Mouse (Mus musculus) CH12.LX (cell line): ENCODE data around the gene Hist1h2be. TPM values are rescaled to one million over a fixed set of nuclear protein-coding genes. Genes with fewer than 3 reads are reported as not detected.

Experiments
- DNase-seq: peaks from one replicate; pipeline ENCODE4 v3.0.0-alpha.2; 2013; ENCODE audit errors: extremely low read depth
- H3K27ac ChIP-seq: 2 replicates; pipeline ENCODE4 v1.5.1; 2012; ENCODE audit warnings: low read depth, mild to moderate bottlenecking, control low read depth, moderate library complexity; ENCODE audit not compliant: insufficient read depth
- H3K27me3 ChIP-seq: replicated peaks from 2 replicates; pipeline ENCODE3; 2012; ENCODE audit warnings: inconsistent platforms
- H3K36me3 ChIP-seq, 2 experiments: replicated peaks in 1 of 2; 2 replicates each; pipeline versions ENCODE3 to v1.6.1; 2012; ENCODE audit warnings: inconsistent platforms in 1 of 2, low read length in 1 of 2, mild to moderate bottlenecking in 1 of 2, mixed read lengths in 1 of 2, moderate library complexity in 1 of 2; ENCODE audit not compliant: control insufficient read depth in 1 of 2, insufficient read depth in 1 of 2
- H3K4me1 ChIP-seq, 2 experiments: 2 replicates each; pipeline ENCODE4 v1.6.1; 2012; ENCODE audit warnings: inconsistent platforms in 1 of 2, moderate library complexity in 1 of 2; ENCODE audit not compliant: insufficient read depth in 2 of 2, control insufficient read depth in 1 of 2
- H3K4me2 ChIP-seq: 2 replicates; pipeline ENCODE4 v1.6.1; 2012; ENCODE audit warnings: low read depth, mild to moderate bottlenecking, control low read depth; ENCODE audit not compliant: poor library complexity, insufficient read depth, severe bottlenecking
- H3K4me3 ChIP-seq, 3 experiments: fragments of 150-350 bp in 1 of 3; sonication (generic) in 1 of 3; replicated peaks in 1 of 3; 2 replicates each; pipeline versions ENCODE3 to v1.5.1; 2011 to 2012; ENCODE audit warnings: low read depth in 2 of 3, low read length in 2 of 3, mild to moderate bottlenecking in 2 of 3, moderate library complexity in 2 of 3, control low read depth in 1 of 3, improper control_type of control experiment in 1 of 3, inconsistent platforms in 1 of 3, mixed read lengths in 1 of 3; ENCODE audit not compliant: poor library complexity in 1 of 3
- H3K79me2 ChIP-seq: replicated peaks from 2 replicates; pipeline ENCODE4 v1.6.1; 2012; ENCODE audit warnings: mild to moderate bottlenecking, moderate library complexity; ENCODE audit not compliant: control insufficient read depth, poor library complexity, insufficient read depth, severe bottlenecking; ENCODE audit errors: extremely low read depth
- H3K9ac ChIP-seq: 2 replicates; pipeline ENCODE4 v1.6.1; 2012; ENCODE audit warnings: low read depth, mild to moderate bottlenecking, control low read depth, moderate library complexity; ENCODE audit not compliant: insufficient read depth
- H3K9me3 ChIP-seq: replicated peaks from 2 replicates; pipeline ENCODE3; 2012; ENCODE audit warnings: low read length, inconsistent platforms, mixed read lengths
- BHLHE40 ChIP-seq: IDR thresholded peaks from 2 replicates; pipeline ENCODE4 v1.6.1; 2011; ENCODE audit warnings: mild to moderate bottlenecking, low read depth, low read length, improper control_type of control experiment
- CHD1 ChIP-seq: IDR thresholded peaks from 2 replicates; pipeline ENCODE4 v1.6.1; 2012; ENCODE audit warnings: low read depth, low read length, improper control_type of control experiment, inconsistent platforms
- CHD2 ChIP-seq: IDR thresholded peaks from 2 replicates; pipeline ENCODE4 v1.6.1; 2011; ENCODE audit warnings: low read length, improper control_type of control experiment
- CTCF ChIP-seq, 2 experiments: IDR thresholded peaks in 1 of 2; conservative IDR thresholded peaks in 1 of 2; 2 replicates each; pipeline ENCODE4 v1.5.1; 2011 to 2012; ENCODE audit warnings: low read depth in 2 of 2, low read length in 2 of 2, improper control_type of control experiment in 1 of 2, inconsistent platforms in 1 of 2, mild to moderate bottlenecking in 1 of 2, moderate library complexity in 1 of 2
- E2F4 ChIP-seq: IDR thresholded peaks from 2 replicates; pipeline ENCODE4 v1.6.1; 2011; ENCODE audit warnings: low read depth, low read length, improper control_type of control experiment; ENCODE audit not compliant: insufficient replicate concordance
- ELF1 ChIP-seq: IDR thresholded peaks from 2 replicates; pipeline ENCODE4 v1.6.1; 2014; ENCODE audit warnings: low read depth, mild to moderate bottlenecking, inconsistent platforms, low read length, improper control_type of control experiment
- EP300 ChIP-seq: IDR thresholded peaks from 2 replicates; pipeline ENCODE4 v1.6.1; 2011; ENCODE audit warnings: low read length, improper control_type of control experiment
- ETS1 ChIP-seq: conservative IDR thresholded peaks from 2 replicates; pipeline ENCODE4 v1.6.1; 2012; ENCODE audit warnings: low read depth, mild to moderate bottlenecking, inconsistent platforms, low read length, improper control_type of control experiment, moderate library complexity
- GABPA ChIP-seq: IDR thresholded peaks from 2 replicates; pipeline ENCODE4 v1.6.1; 2012; ENCODE audit warnings: low read depth, low read length, improper control_type of control experiment, inconsistent platforms; ENCODE audit not compliant: insufficient replicate concordance
- HCFC1 ChIP-seq: IDR thresholded peaks from 2 replicates; pipeline ENCODE4 v1.6.1; 2012; ENCODE audit warnings: low read depth, mild to moderate bottlenecking, inconsistent platforms, low read length, improper control_type of control experiment
- IRF4 ChIP-seq: IDR thresholded peaks from 2 replicates; pipeline ENCODE4 v1.6.1; 2014; ENCODE audit warnings: low read depth, mild to moderate bottlenecking, inconsistent platforms, low read length, improper control_type of control experiment
- JUN ChIP-seq: IDR thresholded peaks from 2 replicates; pipeline ENCODE4 v1.6.1; 2011; ENCODE audit warnings: low read depth, mild to moderate bottlenecking, low read length, improper control_type of control experiment, moderate library complexity; ENCODE audit not compliant: insufficient read depth
- JUND ChIP-seq: conservative IDR thresholded peaks from 2 replicates; pipeline ENCODE4 v1.6.1; 2011; ENCODE audit warnings: low read depth, low read length, improper control_type of control experiment
- KAT2A ChIP-seq: IDR thresholded peaks from 2 replicates; pipeline ENCODE4 v1.6.1; 2012; ENCODE audit warnings: low read length, improper control_type of control experiment, inconsistent platforms; ENCODE audit not compliant: insufficient replicate concordance
- MAFK ChIP-seq: IDR thresholded peaks from 2 replicates; pipeline ENCODE4 v1.6.1; 2011; ENCODE audit warnings: low read length, improper control_type of control experiment; ENCODE audit not compliant: insufficient replicate concordance
- MAX ChIP-seq: IDR thresholded peaks from 2 replicates; pipeline ENCODE4 v1.6.1; 2011; ENCODE audit warnings: low read length, improper control_type of control experiment
- MAZ ChIP-seq: IDR thresholded peaks from 2 replicates; pipeline ENCODE4 v1.6.1; 2012; ENCODE audit warnings: low read depth, mild to moderate bottlenecking, inconsistent platforms, low read length, improper control_type of control experiment, moderate library complexity
- MEF2A ChIP-seq: IDR thresholded peaks from 2 replicates; pipeline ENCODE4 v1.6.1; 2014; ENCODE audit warnings: low read depth, mild to moderate bottlenecking, inconsistent platforms, low read length, improper control_type of control experiment, borderline replicate concordance
- MXI1 ChIP-seq: IDR thresholded peaks from 2 replicates; pipeline ENCODE4 v1.6.1; 2011; ENCODE audit warnings: mild to moderate bottlenecking, low read depth, low read length, improper control_type of control experiment
- MYC ChIP-seq: IDR thresholded peaks from 2 replicates; pipeline ENCODE4 v1.6.1; 2011; ENCODE audit warnings: low read depth, mild to moderate bottlenecking, improper control_type of control experiment, low read length
- NELFE ChIP-seq: IDR thresholded peaks from 2 replicates; pipeline ENCODE4 v1.6.1; 2011; ENCODE audit warnings: low read depth, low read length, improper control_type of control experiment
- NRF1 ChIP-seq: IDR thresholded peaks from 2 replicates; pipeline ENCODE4 v1.6.1; 2014; ENCODE audit warnings: low read depth, mild to moderate bottlenecking, inconsistent platforms, low read length, improper control_type of control experiment, moderate library complexity
- PAX5 ChIP-seq: IDR thresholded peaks from 2 replicates; pipeline ENCODE4 v1.6.1; 2012; ENCODE audit warnings: low read length, inconsistent platforms, mixed read lengths
- POLR2A ChIP-seq: IDR thresholded peaks from 2 replicates; pipeline ENCODE4 v1.6.1; 2011; ENCODE audit warnings: low read depth, mild to moderate bottlenecking, improper control_type of control experiment, low read length
- POLR2AphosphoS2 ChIP-seq: IDR thresholded peaks from 2 replicates; pipeline ENCODE4 v1.6.1; 2011; ENCODE audit warnings: low read depth, low read length, improper control_type of control experiment
- RAD21 ChIP-seq: IDR thresholded peaks from 2 replicates; pipeline ENCODE4 v1.6.1; 2011; ENCODE audit warnings: low read depth, mild to moderate bottlenecking, low read length, improper control_type of control experiment, moderate library complexity
- RCOR1 ChIP-seq: conservative IDR thresholded peaks from 2 replicates; pipeline ENCODE4 v1.6.1; 2012; ENCODE audit warnings: low read depth, mild to moderate bottlenecking, inconsistent platforms, low read length, improper control_type of control experiment
- SIN3A ChIP-seq: IDR thresholded peaks from 2 replicates; pipeline ENCODE4 v1.6.1; 2012; ENCODE audit warnings: low read length, improper control_type of control experiment, inconsistent platforms
- SMC3 ChIP-seq: IDR thresholded peaks from 2 replicates; pipeline ENCODE4 v1.6.1; 2011; ENCODE audit warnings: low read depth, low read length, improper control_type of control experiment
- TBP ChIP-seq: conservative IDR thresholded peaks from 2 replicates; pipeline ENCODE4 v1.6.1; 2011; ENCODE audit warnings: low read depth, low read length, improper control_type of control experiment
- TCF12 ChIP-seq: IDR thresholded peaks from 2 replicates; pipeline ENCODE4 v1.6.1; 2014; ENCODE audit warnings: low read depth, mild to moderate bottlenecking, inconsistent platforms, low read length, improper control_type of control experiment
- UBTF ChIP-seq: IDR thresholded peaks from 2 replicates; pipeline ENCODE4 v1.6.1; 2012; ENCODE audit warnings: low read depth, mild to moderate bottlenecking, inconsistent platforms, low read length, improper control_type of control experiment, moderate library complexity
- USF1 ChIP-seq: IDR thresholded peaks from 2 replicates; pipeline ENCODE4 v1.6.1; 2014; ENCODE audit warnings: low read depth, mild to moderate bottlenecking, inconsistent platforms, low read length, improper control_type of control experiment
- USF2 ChIP-seq: conservative IDR thresholded peaks from 2 replicates; pipeline ENCODE4 v1.6.1; 2011; ENCODE audit warnings: low read depth, low read length, improper control_type of control experiment
- ZC3H11A ChIP-seq: IDR thresholded peaks from 2 replicates; pipeline ENCODE4 v1.6.1; 2012; ENCODE audit warnings: low read depth, mild to moderate bottlenecking, inconsistent platforms, low read length, improper control_type of control experiment
- ZKSCAN1 ChIP-seq: IDR thresholded peaks from 2 replicates; pipeline ENCODE4 v1.6.1; 2012; ENCODE audit warnings: low read depth, inconsistent platforms, low read length, improper control_type of control experiment, borderline replicate concordance
- ZMIZ1 ChIP-seq: IDR thresholded peaks from 2 replicates; pipeline ENCODE4 v1.6.1; 2012; ENCODE audit warnings: low read depth, mild to moderate bottlenecking, inconsistent platforms, low read length, improper control_type of control experiment
- ZNF384 ChIP-seq: IDR thresholded peaks from 2 replicates; pipeline ENCODE4 v1.6.1; 2012; ENCODE audit warnings: low read depth, low read length, improper control_type of control experiment, inconsistent platforms
- dilution Hi-C: fragments of 300-500 bp; cut with MboI; formaldehyde crosslinking; loops from 2 replicates; pipeline ENCODE4 v1.14.3; 2020; ENCODE audit warnings: low sequenced_read_pairs; ENCODE audit not compliant: extremely low pct_unique_long_range_greater_than_20kb, extremely low pct_ligation_motif_present
- in situ Hi-C: fragments of 300-500 bp; cut with MboI; formaldehyde crosslinking; loops from 3 replicates; pipeline ENCODE4 v1.14.3; 2019; ENCODE audit warnings: low sequenced_read_pairs, low pct_ligation_motif_present, low pct_unique_long_range_greater_than_20kb, mixed read lengths
- polyA plus RNA-seq: library from polyadenylated mRNA; unstranded; fragments of >175 nt; gene quantifications from 2 replicates; pipeline ENCODE4 v1.2.1, GENCODE M21; 2012; ENCODE audit warnings: low read depth; ENCODE audit not compliant: insufficient read length
- total RNA-seq, 2 experiments: library from RNA; depleted of rRNA; stranded (reverse); fragments of 300-350 nt in 1 of 2; fragments of >200 nt in 1 of 2; gene quantifications; 2 replicates each; pipeline ENCODE4 v1.2.3; 2012 to 2014

Hist1h2be gene
- total and polyA plus RNA-seq, 3 experiments, result 0.70 to 282 (median 4.7) TPM

- in situ Hi-C loops (no loop called here), dilution Hi-C loops (no loop called here)
- peak; percentile 88 for DNase-seq
- Histone ChIP-seq H3K27me3 (no peaks in the 10 kb centered on the region), H3K4me3 (peak overlapping the region; percentile 23 to 47 (median 45)), H3K36me3 (no peaks in the 10 kb centered on the region), H3K4me2 (peak overlapping the region; percentile 96), H3K9me3 (no peaks in the 10 kb centered on the region), H3K9ac (peak overlapping the region; percentile 98), H3K4me1 (peaks cover 3 to 49% of the 10 kb centered on the region in 2 experiments), H3K27ac (peak overlapping the region; percentile 94), H3K79me2 (no peaks in the 10 kb centered on the region)
- peak; percentile 94 for TF ChIP-seq POLR2A
- peak; percentile 65; the same call in 1 of the 2 replicates for TF ChIP-seq MEF2A
- TF ChIP-seq MAZ, result no peak
- TF ChIP-seq ELF1, result no peak
- no peak for TF ChIP-seq E2F4
- TF ChIP-seq TBP, result no peak; the same call in 1 of the 2 replicates
- 0 out of 2 replicates have a peak, but pooled peaks have one; percentile 26 for TF ChIP-seq JUND
- TF ChIP-seq SIN3A, result peak; percentile 85
- TF ChIP-seq JUN, result no peak
- peak; percentile 37 for TF ChIP-seq HCFC1
- no peak for TF ChIP-seq KAT2A
- TF ChIP-seq ZKSCAN1, result no peak
- peak; percentile 69 for TF ChIP-seq CHD1
- TF ChIP-seq IRF4, result peak; percentile 48; the same call in 1 of the 2 replicates
- peak; percentile 51; the same call in 1 of the 2 replicates for TF ChIP-seq MAFK
- TF ChIP-seq SMC3, result peak; percentile 18; the same call in 1 of the 2 replicates
- peak; percentile 67 for TF ChIP-seq NELFE
- TF ChIP-seq USF2, result no peak
- no peak; the same call in 1 of the 2 replicates for TF ChIP-seq EP300
- peak; percentile 95 for TF ChIP-seq ZMIZ1
- peak; percentile 84 for TF ChIP-seq CHD2
- TF ChIP-seq RCOR1, result no peak
- TF ChIP-seq MYC, result no peak; the same call in 1 of the 2 replicates
- TF ChIP-seq ETS1, result no peak
- TF ChIP-seq NRF1, result peak; percentile 42
- no peak; the same call in 1 of the 2 replicates for TF ChIP-seq BHLHE40
- no peak for TF ChIP-seq PAX5
- TF ChIP-seq TCF12, result no peak
- no peak for TF ChIP-seq MAX
- TF ChIP-seq GABPA, result no peak
- no peak for TF ChIP-seq RAD21
- TF ChIP-seq MXI1, result no peak
- no peak for TF ChIP-seq ZC3H11A
- TF ChIP-seq ZNF384, result no peak
- TF ChIP-seq POLR2AphosphoS2, result peak; percentile 100
- TF ChIP-seq UBTF, result no peak
- TF ChIP-seq CTCF (conservative IDR thresholded peaks at IDR 0.05 in 1 of 2, IDR thresholded peaks at IDR 0.05 in 1 of 2; ENCODE audit: low read depth in 2 of 2, low read length in 2 of 2), result no peak
- no peak for TF ChIP-seq USF1
Measured at GRCm38 (mm10) chr13:23585029-23585441, 35.9 kb downstream of the Hist1h2be start.
